Mouse (Mus musculus) heart, adult 8-10 months (tissue): ENCODE data around the gene Gpkow. TPM values are rescaled to one million over a fixed set of nuclear protein-coding genes. Genes with fewer than 3 reads are reported as not detected.

Source experiments
- DNase-seq: peaks from one replicate; pipeline ENCODE4 v3.0.0; 2022; ENCODE audit warnings: low spot score
- total RNA-seq, 4 experiments: library from RNA; stranded (reverse); gene quantifications; 2 replicates each; pipeline ENCODE4 v1.2.4; 2022

Gene Gpkow
- total RNA-seq: 10 to 100 TPM; 18.3 to 21.9 (median 21.3) TPM

DNA sequence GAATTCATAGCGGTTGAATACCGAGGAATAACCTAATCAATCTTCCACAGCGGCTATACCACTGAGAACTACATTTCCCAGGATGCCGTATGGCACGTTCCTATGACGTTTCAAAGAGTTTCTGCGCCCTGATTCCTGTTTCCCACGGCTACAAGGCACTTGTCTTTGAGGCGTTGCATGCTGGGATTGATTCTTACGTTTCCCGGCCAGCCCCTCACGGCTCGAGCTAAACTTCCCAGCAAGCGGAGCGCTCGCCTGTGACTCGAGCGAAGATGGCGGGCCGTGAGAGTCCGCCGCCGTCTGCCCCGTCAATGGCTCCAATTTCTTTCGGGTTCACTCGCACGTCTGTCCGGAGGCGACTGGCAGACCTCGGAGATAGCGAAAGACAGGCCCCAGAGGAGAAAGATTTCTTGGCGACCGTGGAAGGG lies at the start of gene Gpkow:
Gene Gpkow (plus strand): TSS at position 178 of the 428 bp plus-strand sequence.
- peak; percentile 89 for DNase-seq

DNA sequence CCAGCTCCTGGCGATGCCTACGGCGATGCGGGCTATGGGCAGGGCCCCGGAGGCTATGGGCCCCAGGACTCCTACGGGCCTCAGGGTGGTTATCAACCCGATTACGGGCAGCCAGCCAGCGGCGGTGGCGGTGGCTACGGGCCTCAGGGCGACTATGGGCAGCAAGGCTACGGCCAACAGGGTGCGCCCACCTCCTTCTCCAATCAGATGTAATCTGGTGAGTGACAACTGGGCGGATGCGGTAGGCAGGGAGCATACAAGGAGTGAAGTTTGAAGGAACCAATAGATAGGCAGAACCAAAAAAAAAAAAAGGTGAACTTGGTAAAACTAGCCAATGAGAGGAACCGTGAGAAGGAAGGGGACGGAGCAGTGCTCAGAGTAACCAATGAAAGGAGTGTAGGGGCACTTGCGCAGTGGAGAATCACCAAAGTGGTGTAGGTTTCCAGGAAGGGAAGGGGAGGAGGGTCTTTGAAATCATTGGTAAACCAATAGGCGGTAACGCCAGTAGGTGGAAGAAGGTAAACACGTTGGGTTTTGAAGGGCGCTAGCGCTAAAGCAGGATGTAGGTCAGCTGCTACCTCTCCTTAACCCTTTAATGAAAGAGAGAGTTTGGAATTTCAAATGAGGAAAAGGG lies 48.1 kb upstream of the Gpkow start:
- DNase-seq: peak; percentile 92

GRCm38 (mm10) chrX:7657221-7657639 lies 39.7 kb upstream of the Gpkow start, which contains the start of gene Prickle3:
Gene Prickle3 (plus strand): TSS chrX:7657260.
- DNase-seq: peak; percentile 64

- peak; percentile 74 for DNase-seq
Measured at GRCm38 (mm10) chrX:7658031-7658784, 38.7 kb upstream of the Gpkow start.

DNA sequence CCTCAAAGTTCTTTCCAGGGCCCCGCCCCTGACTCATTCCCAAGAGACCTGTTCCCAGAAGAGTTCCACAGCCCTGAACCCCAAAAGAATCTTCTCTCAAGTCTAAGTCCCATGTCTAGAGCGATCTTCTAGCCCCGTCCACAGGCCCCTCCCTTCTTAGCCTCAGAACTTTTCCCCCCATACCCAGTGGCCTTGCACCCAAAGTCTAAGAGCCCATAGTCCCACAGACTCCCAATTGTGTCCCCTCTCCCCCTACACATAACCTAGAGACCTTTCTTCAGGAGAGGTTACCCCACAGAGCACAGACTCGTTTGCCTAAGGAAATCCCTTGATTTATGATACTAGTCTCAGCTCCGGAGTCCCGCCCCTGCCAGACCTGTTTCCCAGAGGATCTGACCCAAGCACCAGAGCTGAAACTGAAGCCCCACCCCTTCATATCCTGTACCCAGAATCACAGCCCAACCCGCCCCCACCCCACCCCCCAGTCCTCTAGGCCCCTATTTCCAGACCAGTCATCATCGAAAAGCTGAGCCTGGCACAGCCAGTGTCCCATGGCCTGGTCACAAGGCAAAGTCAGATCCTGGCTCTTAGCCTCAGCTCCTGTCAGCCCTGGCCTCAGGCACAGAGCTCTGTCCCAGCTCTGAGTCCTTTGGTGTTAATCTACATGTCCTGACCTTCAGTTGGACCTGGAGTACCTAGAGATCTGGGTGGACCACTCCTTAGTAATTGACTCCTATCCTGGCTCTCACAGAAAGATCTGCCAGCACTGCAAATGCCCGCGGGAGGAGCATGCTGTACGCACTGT lies 37.9 kb upstream of the Gpkow start:
- peak; percentile 56 for DNase-seq

DNA sequence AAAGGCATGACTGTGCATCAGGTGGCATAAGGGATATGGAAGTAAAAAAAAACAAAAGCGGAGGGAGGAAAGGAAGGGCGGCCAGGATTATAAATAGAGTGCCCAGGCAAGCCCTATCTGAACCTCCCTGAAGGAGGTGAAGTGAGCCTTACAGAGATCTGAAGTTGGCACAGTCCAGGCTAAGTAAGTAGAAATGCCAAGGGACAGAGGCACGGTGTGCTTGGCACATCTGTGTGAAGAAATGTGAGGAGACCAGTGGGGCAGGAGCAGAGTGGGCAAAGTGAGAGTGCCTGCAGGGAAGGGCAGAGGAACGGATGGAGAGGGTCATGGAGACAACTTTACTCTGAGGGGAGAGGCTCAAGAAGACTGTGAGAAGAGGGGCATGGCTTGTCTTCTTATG lies 35.8 kb upstream of the Gpkow start:
- DNase-seq: no peak

DNA sequence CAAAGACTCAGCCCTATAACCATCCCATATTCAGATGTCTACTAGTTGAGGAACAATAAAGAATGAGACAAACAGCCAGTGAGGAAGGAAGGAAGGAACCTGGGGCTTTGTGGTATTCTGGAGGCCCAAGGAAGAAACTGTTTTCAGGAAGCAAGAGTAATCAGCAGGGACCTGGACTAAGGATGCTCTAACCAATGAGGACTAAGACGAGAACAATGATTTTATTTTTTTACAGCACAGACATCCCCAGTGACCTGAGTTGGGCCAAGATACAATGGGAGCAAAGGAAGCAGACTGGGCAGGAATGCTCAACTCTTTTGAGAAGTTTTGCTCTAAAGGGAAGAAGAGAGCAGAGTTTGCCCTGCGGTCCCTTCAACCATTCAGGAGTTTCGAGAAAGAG lies 34.0 kb upstream of the Gpkow start:
- DNase-seq: peak; percentile 37

DNA sequence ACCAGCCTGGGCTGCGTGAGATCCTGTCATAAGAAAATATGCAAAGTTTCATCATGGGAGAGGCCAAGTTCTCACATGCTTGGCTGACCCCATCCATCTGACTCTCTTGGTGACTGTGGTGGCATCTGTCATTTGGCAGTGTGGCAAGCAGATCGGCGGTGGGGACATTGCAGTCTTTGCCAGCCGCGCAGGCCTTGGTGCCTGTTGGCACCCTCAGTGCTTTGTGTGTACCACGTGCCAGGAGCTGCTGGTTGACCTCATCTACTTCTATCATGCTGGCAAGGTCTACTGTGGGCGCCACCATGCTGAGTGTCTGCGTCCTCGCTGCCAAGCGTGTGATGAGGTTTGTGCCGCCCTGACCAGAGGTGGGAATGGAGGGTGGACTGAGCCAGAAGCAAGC lies 32.1 kb upstream of the Gpkow start:
- peak; percentile 41 for DNase-seq

DNA sequence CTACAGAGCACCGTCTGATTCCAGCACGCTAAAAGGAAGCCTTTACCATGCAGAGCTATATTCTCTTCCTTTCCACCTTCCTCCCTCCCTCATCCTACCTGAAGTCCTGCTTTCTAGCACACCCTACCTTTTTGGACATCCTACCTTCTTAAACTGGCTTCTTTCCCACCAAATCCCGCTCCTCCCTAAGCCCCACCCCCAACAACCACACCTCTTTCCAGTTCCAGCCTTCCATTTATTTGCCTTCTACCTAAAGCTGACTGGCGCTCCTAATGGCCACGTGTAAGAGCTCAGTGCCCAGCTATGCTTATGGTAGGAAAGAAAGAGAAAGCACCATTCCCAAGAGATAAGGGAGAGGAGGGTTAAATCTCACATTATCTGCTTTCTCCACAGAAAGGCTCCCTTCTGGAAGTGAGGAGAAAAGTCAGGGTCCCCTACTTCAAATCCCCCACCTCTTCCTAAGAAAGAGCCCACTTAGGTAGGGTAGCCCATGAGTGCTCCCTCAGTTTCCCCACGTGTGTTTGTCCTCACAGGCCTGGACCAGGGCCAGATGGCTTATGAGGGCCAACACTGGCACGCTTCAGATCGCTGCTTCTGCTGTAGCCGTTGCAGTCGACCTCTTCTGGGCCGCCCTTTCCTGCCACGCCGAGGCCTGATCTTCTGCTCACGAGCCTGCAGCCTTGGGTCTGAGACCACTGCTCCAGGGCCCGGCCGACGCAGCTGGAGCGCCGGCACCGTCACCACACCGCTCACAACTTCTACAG lies 31.0 kb upstream of the Gpkow start:
- DNase-seq: no peak

DNA sequence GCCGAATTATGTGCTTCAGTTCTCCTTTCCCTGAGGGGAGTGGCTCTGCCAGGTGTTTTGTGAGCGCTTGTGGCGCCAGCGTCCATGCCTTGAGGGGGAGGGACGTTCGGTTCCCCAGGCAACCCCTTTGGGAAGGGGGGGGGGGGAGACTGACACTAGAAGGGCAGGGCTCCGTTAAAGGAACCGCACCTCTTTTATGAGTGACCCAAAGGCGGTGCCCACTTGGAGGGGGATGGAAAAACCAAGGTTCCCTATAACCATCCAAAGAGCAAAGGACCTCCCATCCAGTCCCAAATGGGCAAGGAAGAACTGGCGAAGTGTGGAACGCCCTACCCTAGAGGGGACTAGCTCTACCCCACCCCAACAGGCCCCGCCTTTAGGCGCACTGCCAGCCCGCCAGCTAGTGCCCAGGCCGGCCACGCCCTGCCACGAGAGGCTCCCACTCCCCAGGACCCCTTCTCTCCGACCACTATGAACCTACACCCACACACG lies 26.5 kb upstream of the Gpkow start:
- DNase-seq: peak; percentile 67

GRCm38 (mm10) chrX:7670921-7671623 lies 25.9 kb upstream of the Gpkow start, which contains the start of gene Plp2:
Gene Plp2 (minus strand): TSS chrX:7671390.
- DNase-seq: peak; percentile 24

GRCm38 (mm10) chrX:7672739-7673138 lies 24.2 kb upstream of the Gpkow start:
- no peak for DNase-seq

DNA sequence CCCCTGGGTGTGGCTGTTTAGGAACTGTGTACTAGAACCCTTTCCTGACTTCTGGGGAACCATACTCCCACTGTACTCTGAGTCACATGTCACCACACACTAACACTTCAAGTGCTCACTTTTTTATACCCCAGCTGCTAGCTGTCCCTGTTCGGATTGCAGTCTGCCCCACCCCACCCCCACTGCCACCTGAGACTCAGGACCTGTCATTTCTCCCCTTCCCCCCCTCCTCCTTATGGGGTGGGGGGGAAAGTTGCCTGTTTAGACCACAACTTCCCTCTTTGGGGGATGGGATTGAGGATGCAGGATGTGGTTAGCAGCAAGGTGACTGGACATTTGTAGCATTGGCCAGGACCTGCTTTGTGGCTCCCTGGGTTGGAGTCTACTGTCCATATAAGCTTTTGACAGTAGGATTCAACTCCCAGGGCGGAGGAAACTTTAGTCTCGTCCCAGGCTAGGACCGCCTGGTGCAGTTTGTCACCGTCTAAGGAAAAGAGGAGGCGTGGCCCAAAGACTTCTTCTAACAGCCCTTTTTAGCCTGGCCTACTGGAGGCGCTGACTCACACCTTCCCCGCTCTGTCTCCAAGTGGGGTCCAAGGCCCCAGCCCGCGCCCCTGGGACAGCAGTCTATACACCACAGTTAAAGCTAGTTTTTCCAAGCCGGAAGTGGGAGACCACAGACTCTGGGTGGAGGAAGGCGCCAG lies 23.2 kb upstream of the Gpkow start:
- DNase-seq: no peak

DNA sequence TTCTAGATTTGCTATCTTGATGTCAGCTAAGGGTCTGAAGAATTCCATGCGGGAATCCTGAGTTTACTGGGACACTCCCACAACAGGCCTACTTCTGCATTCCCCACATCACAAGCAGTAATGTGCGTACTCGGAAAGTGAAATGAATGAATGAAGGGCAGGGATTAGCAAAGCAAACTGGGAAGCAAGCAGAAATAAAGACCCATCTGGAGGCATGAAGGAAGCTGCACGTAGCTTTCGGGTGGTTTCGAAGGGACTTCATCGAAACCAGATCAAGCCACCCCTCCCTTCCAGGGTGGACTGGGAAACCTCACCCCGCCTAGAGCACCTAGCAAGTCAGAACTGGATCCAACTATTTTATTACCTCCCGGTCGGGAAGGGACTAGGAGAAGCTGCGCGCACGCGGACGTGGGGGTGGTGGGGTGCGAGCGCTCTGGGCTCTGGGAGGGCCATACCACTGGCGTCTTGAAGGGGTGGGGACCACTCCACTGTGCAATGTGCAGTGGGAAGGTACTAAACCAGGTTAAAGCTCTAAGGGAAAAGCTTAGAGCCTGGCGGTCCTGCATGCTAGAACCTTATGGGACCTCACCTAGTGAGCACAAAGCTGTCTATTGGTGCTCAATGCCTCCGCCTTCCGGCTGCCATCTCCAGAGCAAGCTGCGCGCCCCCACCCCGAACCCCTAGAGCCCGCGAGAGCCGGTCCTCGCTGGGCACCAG lies 22.5 kb upstream of the Gpkow start:
- no peak for DNase-seq

DNA sequence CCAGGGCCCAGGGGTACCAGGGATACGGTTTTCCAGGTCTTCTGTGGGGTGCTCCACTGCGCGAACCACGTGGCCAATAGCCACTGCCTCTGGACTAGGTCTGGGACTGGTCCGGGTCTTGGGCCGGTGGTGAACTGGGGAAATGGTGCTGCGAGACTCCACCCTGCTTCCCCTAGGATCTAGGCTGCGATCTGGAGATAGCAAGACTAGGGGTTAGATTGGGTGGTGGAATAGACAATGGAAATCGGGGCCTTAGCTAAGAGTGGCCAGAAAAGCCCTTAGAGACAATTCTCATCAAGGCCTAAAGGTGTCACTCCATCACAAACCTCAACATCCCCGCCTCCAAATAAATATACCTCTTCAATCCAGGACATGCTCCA lies 21.9 kb upstream of the Gpkow start:
- DNase-seq: no peak

DNA sequence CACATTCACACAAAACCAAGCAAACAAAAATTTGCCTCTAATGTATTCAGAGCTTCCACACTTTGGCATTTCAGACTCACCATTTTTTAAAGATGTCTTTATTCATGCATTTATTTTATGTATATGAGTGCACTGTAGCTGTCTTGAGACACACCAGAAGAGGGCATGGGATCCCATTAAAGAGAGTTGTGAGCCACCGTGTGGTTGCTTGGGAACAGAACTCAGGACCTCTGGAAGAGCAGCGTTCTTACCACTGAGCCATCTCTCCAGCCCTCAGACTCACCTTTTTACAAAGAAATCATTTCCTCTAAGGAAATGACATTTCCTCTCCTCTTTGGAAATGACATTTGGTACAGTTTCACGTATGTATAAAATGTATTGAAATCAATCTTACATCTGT lies 17.9 kb upstream of the Gpkow start:
- no peak for DNase-seq

- peak; percentile 85 for DNase-seq
Measured at GRCm38 (mm10) chrX:7679405-7680056, 17.4 kb upstream of the Gpkow start.

DNA sequence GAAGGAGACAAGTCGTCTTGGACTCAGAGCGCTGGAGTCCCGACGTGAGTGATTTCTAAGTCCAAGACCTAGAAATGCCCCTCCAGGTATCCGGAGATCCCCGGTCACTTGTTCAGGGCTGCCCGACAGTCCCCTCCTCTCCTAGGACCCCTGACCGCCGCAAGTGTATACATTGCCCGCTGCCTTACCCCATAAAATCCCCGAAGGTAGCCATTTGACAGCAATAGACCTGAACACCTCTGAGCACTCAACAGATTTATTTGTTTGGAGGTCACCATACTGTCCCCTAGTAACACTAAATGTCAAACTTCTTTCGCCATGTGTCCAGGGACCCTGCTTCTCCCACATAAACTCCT lies 16.9 kb upstream of the Gpkow start:
- DNase-seq: no peak

GRCm38 (mm10) chrX:7680864-7681263 lies 16.1 kb upstream of the Gpkow start, which contains the start of gene Magix:
Gene Magix (minus strand): TSS chrX:7681251.
- DNase-seq: no peak
